Mouse (Mus musculus): Measurements from ENCODE around the gene Aacs. TPM values are rescaled to one million over a fixed set of nuclear protein-coding genes. Genes with fewer than 3 reads are reported as not detected.

The Aacs gene
- polyA plus RNA-seq, 1 experiment from 2014 or later: 104 TPM

DNA sequence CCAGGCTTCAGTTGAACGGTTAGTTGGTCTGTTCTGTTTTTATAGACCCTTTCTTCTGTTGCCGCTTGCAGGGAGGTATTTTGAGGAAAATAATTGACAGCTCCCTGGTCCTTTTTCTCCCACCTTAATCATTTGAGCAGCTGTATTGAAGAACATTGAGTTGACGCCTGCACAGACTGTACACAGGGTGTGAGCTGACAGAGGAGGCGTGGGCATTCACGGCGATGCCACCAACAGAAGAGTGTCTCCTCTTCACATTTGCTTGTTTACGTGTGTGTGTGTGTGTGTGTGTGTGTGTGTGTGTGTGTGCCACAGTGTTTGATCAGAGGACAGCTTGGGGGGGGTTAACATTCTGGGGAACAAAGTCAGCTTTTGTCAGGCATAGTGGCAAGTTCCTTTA, 29.3 kb upstream of the Aacs start:
- no peaks in the 10 kb centered on the region for H3K36me3 ChIP-seq
- H3K27me3 ChIP-seq: no peaks in the 10 kb centered on the region
- peaks cover 19% of the 10 kb centered on the region for H3K4me1 ChIP-seq (replicated peaks)
- H3K4me3 ChIP-seq: no peak overlapping the region
- no peak overlapping the region for H3K9ac ChIP-seq
- no peaks in the 10 kb centered on the region for H3K9me3 ChIP-seq
- no peak overlapping the region for H3K27ac ChIP-seq (replicated peaks)
- ATAC-seq (ENCODE audit: low FRiP score, low read depth): no peak
- 70% methylated on average over 7 of the region's 7 CpGs for WGBS
- H3K4me2 ChIP-seq: no peak overlapping the region

DNA sequence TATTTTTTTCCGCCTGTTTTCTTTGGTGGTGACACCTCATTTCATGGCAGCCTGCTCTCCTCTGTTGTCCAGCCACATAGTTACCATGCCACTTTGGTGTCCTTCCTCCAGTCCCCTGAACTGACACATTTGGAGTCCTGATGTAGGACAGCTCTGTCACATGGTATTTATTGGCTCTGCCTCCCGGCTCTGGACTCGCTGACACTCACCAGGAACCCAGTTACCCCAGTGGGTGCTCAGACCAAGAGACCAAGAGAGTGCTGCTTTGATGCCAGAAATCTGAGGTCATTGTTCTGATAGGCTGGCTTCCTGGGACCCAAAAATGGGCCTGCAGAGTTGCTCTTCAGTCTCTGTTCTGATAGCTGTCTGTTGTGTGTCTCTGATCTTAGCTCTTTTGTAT, 27.6 kb upstream of the Aacs start:
- H3K4me2 ChIP-seq: no peak overlapping the region
- no peak overlapping the region for H3K4me3 ChIP-seq
- H3K27me3 ChIP-seq: no peaks in the 10 kb centered on the region
- H3K9me3 ChIP-seq: no peaks in the 10 kb centered on the region
- no peak for ATAC-seq (ENCODE audit: low FRiP score, low read depth)
- H3K36me3 ChIP-seq: 0 out of 2 replicates have a peak, but pooled peaks cover 7% of the 10 kb centered on the region
- H3K9ac ChIP-seq: no peak overlapping the region
- 90% methylated on average over 3 of the region's 3 CpGs for WGBS
- H3K4me1 ChIP-seq (replicated peaks): peaks cover 8% of the 10 kb centered on the region
- H3K27ac ChIP-seq (replicated peaks): no peak overlapping the region

DNA sequence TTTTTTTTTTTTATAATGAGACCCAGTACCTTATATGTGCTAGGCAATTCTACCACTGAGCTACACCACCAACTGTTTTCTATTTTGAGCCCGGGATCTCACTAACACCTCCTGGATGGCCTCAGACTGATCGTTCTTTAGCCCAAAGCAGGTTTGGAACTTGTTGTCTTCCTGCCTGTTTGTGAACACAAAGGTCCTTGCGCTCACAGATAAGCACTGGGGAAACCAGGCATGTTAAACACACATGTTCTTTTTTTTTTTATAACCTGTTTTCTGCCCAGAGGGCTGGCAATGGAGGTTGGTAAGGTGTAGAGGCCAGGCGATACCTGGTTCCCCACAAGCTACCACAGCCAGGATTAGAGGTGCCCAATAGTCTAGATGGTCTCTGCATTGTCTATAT, 27.0 kb upstream of the Aacs start:
- 93% methylated on average over 4 of the region's 4 CpGs for WGBS
- no peak for ATAC-seq (ENCODE audit: low FRiP score, low read depth)

DNA sequence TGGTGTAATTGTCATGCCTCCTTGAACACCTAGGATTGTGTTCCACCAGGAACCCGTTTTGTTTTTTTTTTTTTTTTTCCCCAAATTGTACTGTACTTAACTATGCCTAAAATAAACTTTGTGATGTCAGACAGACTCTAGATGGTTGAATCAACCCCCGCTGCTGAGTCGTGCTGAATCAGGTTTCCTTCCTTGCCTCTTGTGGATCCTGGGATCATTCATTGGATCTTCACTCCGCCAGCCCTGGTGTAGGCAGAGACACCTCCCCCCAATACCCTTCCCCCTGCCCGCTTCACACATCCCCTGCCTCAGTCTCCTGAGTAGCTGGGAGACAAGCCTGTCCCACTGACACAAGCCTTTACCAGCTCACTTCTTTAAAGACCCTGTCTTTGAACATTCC, 26.3 kb upstream of the Aacs start:
- Histone ChIP-seq H3K27ac (replicated peaks) (no peak overlapping the region), H3K9me3 (no peaks in the 10 kb centered on the region), H3K9ac (no peak overlapping the region), H3K36me3 (peaks cover 13% of the 10 kb centered on the region; the same call in 1 of the 2 replicates), H3K4me2 (no peak overlapping the region), H3K4me3 (no peak overlapping the region), H3K27me3 (no peaks in the 10 kb centered on the region), H3K4me1 (replicated peaks) (no peaks in the 10 kb centered on the region)
- ATAC-seq (ENCODE audit: low FRiP score, low read depth): no peak
- WGBS: 80% methylated on average over 5 of the region's 5 CpGs

More for the DNA sequence above, 27.0 kb upstream of the Aacs start:
- no peak overlapping the region for H3K27ac ChIP-seq (replicated peaks)
- H3K4me3 ChIP-seq: no peak overlapping the region
- no peak overlapping the region for H3K4me2 ChIP-seq
- H3K4me1 ChIP-seq (replicated peaks): 0 out of 2 replicates have a peak, but pooled peaks cover 2% of the 10 kb centered on the region
- no peaks in the 10 kb centered on the region for H3K27me3 ChIP-seq
- 0 out of 2 replicates have a peak, but pooled peaks cover 10% of the 10 kb centered on the region for H3K36me3 ChIP-seq
- H3K9me3 ChIP-seq: no peaks in the 10 kb centered on the region
- H3K9ac ChIP-seq: no peak overlapping the region

DNA sequence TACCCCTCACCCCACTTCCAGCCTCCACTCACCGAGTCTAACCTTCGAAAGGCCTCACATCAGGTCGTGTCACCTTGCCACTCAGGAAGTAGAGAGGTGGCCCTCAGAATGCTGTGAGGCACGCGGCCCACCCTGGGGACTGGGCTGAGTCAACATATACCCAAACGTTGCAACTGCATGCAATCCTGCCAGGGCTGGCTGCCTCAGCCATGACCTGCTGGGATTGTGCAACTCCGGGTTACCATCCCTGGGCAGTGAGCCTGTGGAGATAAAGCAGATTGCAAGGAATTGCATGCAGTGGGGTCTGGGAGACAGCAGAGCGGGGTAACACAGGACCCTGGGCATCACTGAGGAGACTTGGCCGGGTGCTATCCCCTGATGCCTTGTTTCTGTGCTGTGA, 23.0 kb upstream of the Aacs start:
- 94% methylated on average over 9 of the region's 9 CpGs for WGBS
- Histone ChIP-seq H3K36me3 (peaks cover 32% of the 10 kb centered on the region), H3K4me2 (no peak overlapping the region), H3K4me3 (no peak overlapping the region), H3K9ac (no peak overlapping the region), H3K27ac (replicated peaks) (no peak overlapping the region), H3K9me3 (no peaks in the 10 kb centered on the region), H3K4me1 (replicated peaks) (no peaks in the 10 kb centered on the region), H3K27me3 (no peaks in the 10 kb centered on the region)
- ATAC-seq (ENCODE audit: low FRiP score, low read depth): no peak

DNA sequence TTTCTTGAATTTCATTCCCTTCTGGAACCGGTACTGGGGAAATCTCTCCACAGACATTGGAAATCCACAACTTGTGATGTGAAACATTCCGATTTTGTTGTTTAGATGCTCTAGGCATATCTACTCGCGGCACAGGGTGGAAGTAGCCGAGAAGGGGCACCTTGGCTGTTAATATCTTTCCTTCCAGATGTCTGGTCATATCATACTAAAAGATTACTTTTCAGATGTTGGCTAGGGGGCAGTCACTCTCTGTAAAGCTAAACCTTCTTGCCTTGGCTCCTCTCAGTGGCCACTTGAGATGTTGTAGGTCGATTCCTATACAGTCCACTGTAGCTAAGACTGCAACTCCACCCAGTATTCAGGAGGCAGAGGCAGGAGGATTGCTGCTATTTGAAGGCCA, 19.5 kb upstream of the Aacs start:
- no peaks in the 10 kb centered on the region for H3K27me3 ChIP-seq
- H3K36me3 ChIP-seq: peaks cover 32% of the 10 kb centered on the region
- no peak overlapping the region for H3K27ac ChIP-seq (replicated peaks)
- no peak for ATAC-seq (ENCODE audit: low FRiP score, low read depth)
- no peaks in the 10 kb centered on the region for H3K9me3 ChIP-seq
- H3K4me2 ChIP-seq: no peak overlapping the region
- no peaks in the 10 kb centered on the region for H3K4me1 ChIP-seq (replicated peaks)
- H3K4me3 ChIP-seq: no peak overlapping the region
- H3K9ac ChIP-seq: no peak overlapping the region
- WGBS: 95% methylated on average over 6 of the region's 6 CpGs

DNA sequence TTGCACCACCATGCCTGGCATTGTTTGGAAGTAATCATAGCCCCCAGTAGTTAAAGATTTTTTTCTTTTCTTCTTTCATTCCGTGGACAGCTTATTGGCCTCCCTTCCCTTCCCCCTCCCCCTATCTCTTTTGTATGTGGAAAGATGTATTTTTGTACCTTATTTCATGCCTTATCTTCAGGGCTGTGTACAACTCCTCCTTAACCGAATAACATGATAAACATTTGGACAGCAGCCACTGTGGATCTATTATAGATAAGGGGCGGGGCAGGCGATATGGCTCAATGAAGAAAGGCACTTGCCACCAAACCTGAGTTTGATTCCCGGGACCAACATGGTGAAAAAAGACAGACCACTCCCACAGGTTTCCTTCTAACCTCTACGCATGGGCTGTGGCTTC, 18.1 kb upstream of the Aacs start:
- H3K27me3 ChIP-seq: no peaks in the 10 kb centered on the region
- H3K4me1 ChIP-seq (replicated peaks): no peaks in the 10 kb centered on the region
- H3K4me2 ChIP-seq: no peak overlapping the region
- no peak overlapping the region for H3K4me3 ChIP-seq
- H3K9ac ChIP-seq: no peak overlapping the region
- no peak overlapping the region for H3K27ac ChIP-seq (replicated peaks)
- ATAC-seq (ENCODE audit: low FRiP score, low read depth): no peak
- WGBS: 98% methylated on average over 6 of the region's 6 CpGs
- H3K9me3 ChIP-seq: no peaks in the 10 kb centered on the region
- H3K36me3 ChIP-seq: peaks cover 31% of the 10 kb centered on the region

DNA sequence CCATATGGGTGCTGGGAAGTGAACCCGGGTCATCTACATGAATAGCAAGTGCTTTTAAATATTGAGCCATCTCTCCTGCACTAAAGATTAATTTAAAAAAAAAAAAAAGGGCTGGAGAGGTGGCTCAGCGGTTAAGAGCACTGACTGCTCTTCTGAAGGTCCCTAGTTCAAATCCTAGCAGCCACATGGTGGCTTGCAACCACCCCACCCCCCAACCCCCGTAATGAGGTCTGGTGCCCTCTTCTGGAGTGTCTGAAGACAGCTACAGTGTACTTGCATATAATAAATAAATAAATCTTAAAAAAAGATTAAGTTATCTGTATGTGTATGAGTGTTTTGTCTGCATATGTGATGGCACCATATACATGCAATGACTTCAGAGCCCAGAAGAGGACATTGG, 15.0 kb upstream of the Aacs start:
- Histone ChIP-seq H3K27ac (replicated peaks) (no peak overlapping the region), H3K9ac (no peak overlapping the region), H3K9me3 (no peaks in the 10 kb centered on the region), H3K36me3 (peaks cover 9% of the 10 kb centered on the region; the same call in 1 of the 2 replicates), H3K4me2 (no peak overlapping the region), H3K4me1 (replicated peaks) (peaks cover 6% of the 10 kb centered on the region; the same call in 1 of the 2 replicates), H3K4me3 (no peak overlapping the region), H3K27me3 (no peaks in the 10 kb centered on the region)
- no peak for ATAC-seq (ENCODE audit: low FRiP score, low read depth)
- 81% methylated on average over 3 of the region's 3 CpGs for WGBS

DNA sequence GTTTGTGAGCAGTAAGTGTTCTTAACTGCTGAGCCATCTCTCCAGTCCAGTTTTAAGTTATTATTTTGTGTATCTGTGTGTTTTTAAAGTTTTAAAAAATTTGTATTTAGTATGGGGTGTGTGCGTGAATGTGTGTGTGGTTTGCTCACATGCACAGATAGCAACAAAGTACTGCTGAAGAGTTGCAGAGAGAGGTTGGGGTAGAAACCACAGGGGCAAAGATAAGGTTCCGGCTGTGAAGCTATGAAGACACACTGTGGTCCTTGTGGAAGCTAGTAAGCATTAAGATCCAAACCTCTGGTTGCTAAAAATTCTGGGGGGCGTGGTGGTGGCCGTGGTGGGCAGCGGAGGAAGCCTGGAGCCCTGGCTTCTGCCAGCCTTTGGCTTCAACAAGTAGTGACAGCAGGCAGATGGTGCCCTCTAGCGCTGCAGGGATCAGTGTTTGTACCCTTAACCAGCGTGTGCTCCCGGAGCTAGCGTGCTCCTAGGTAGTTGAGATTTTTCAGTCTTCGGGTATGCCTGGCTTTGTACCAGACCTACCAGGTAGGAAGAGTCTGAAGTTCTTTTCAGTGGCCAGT, 13.7 kb upstream of the Aacs start:
- H3K27ac ChIP-seq (replicated peaks): no peak overlapping the region
- H3K27me3 ChIP-seq: no peaks in the 10 kb centered on the region
- WGBS: 60% methylated on average over 10 of the region's 10 CpGs
- no peak overlapping the region for H3K4me2 ChIP-seq
- no peaks in the 10 kb centered on the region for H3K36me3 ChIP-seq
- no peak overlapping the region for H3K9ac ChIP-seq
- ATAC-seq (ENCODE audit: low FRiP score, low read depth): no peak
- H3K4me3 ChIP-seq: no peak overlapping the region
- H3K9me3 ChIP-seq: no peaks in the 10 kb centered on the region
- H3K4me1 ChIP-seq (replicated peaks): peaks cover 6% of the 10 kb centered on the region; the same call in 1 of the 2 replicates

DNA sequence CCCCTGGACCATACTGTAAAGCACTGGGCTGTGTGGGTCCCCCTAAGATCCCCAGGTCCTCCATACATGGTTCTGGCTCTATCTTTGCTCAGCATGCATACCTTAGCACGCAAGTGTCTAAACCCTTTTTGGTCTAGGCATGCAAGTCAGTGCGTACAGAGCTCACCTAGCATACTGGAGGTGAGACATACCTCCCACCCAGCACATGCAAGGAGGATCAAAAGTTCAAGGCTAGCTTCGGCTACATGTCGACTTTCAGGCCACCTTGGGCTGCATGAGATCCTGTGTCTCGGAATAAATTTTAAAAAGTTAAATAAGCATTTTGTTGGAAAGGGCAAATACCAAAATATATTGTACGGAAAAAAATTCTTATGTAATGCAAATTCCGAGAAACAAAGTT, 10.4 kb upstream of the Aacs start:
- ATAC-seq (ENCODE audit: low FRiP score, low read depth): peak; percentile 21
- Histone ChIP-seq H3K4me1 (replicated peaks) (peaks cover 6% of the 10 kb centered on the region; the same call in 1 of the 2 replicates), H3K27ac (replicated peaks) (peak overlapping the region; percentile 59), H3K27me3 (no peaks in the 10 kb centered on the region), H3K4me3 (peak overlapping the region; percentile 37), H3K4me2 (peak overlapping the region; percentile 57), H3K9ac (no peak overlapping the region), H3K9me3 (no peaks in the 10 kb centered on the region), H3K36me3 (no peaks in the 10 kb centered on the region)
- 44% methylated on average over 7 of the region's 7 CpGs for WGBS

DNA sequence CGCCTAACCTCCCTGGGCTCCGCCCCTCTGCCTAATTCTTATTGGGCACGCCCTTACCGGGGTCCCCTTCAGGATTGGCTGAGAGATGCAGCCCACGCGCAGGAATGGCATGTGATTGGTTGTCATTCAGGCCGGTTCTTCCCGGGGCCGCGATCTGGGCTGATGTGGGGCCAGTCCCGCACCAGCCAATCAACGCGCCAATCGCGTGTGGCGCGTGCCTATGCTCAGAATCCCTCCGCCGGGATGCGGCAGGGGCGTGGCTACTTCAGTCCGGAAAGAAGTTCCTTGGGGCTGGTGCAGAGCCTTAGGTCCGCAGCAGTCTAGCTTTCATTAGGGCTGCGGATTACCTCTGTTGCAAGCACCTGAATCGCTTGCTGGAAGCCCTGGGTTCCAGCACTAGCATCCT, 9.9 kb upstream of the Aacs start:
- peak overlapping the region; percentile 57 for H3K4me2 ChIP-seq
- H3K9ac ChIP-seq: peak overlapping the region; percentile 35; the same call in 1 of the 2 replicates
- H3K27ac ChIP-seq (replicated peaks): peak overlapping the region; percentile 80
- H3K4me3 ChIP-seq: peak overlapping the region; percentile 37
- WGBS: under 1% methylated on average over 25 of the region's 25 CpGs
- no peaks in the 10 kb centered on the region for H3K36me3 ChIP-seq
- peak; percentile 99 for ATAC-seq (ENCODE audit: low FRiP score, low read depth)
- no peaks in the 10 kb centered on the region for H3K27me3 ChIP-seq
- no peaks in the 10 kb centered on the region for H3K9me3 ChIP-seq
- peaks cover 6% of the 10 kb centered on the region; the same call in 1 of the 2 replicates for H3K4me1 ChIP-seq (replicated peaks)

DNA sequence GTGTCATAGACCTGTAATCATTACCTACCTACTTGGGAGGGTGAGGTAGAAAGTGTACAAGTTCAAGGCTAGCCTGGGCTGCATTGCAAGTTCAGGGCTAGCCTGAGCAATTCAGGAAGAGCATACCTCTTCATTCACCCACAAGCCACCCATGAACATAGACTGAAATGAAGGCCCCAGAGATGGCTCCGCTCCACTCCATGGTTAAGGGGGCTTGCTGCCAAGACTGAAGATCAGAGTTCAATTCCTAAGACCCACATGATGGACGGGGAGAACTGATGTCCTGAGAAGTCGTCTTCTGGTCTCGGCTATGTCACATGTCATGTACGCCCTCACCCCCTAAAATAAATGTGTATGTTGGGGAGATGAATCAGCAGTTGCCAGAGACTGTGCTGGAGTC, 9.1 kb upstream of the Aacs start:
- Histone ChIP-seq H3K9me3 (no peaks in the 10 kb centered on the region), H3K27ac (replicated peaks) (peak overlapping the region; percentile 80), H3K4me2 (peak overlapping the region; percentile 57; the same call in 1 of the 2 replicates), H3K4me3 (no peak overlapping the region; the same call in 1 of the 2 replicates), H3K27me3 (no peaks in the 10 kb centered on the region), H3K9ac (no peak overlapping the region), H3K4me1 (replicated peaks) (peaks cover 6% of the 10 kb centered on the region; the same call in 1 of the 2 replicates), H3K36me3 (no peaks in the 10 kb centered on the region)
- no peak for ATAC-seq (ENCODE audit: low FRiP score, low read depth)
- 91% methylated on average over 5 of the region's 5 CpGs for WGBS

DNA sequence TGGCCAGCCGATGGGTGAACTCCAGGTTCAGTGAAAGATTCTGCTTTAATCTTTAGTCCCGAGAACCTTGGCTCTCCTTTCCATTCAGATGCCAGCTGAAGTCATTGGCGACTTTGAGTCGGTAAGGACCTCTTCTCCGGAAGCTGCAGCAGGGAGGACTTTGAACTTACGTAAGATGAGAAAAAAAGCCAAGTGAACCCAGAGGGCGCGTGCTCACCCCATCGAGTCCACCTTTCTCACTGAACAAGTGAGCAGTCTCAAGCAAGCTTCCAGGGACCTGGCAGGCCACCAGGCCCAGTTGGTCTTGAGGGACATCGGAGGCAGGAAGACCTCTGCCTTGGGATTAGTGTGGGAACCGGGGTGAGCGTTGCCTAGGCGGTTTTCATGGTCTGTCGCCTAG, 8.4 kb upstream of the Aacs start:
- H3K27me3 ChIP-seq: no peaks in the 10 kb centered on the region
- no peak overlapping the region for H3K4me2 ChIP-seq
- no peaks in the 10 kb centered on the region for H3K9me3 ChIP-seq
- WGBS: 89% methylated on average over 14 of the region's 14 CpGs
- peaks cover 6% of the 10 kb centered on the region; the same call in 1 of the 2 replicates for H3K4me1 ChIP-seq (replicated peaks)
- no peak overlapping the region for H3K27ac ChIP-seq (replicated peaks)
- H3K36me3 ChIP-seq: no peaks in the 10 kb centered on the region
- H3K4me3 ChIP-seq: no peak overlapping the region
- no peak for ATAC-seq (ENCODE audit: low FRiP score, low read depth)
- no peak overlapping the region for H3K9ac ChIP-seq

Measured in hindbrain, embryonic 15.5 days (tissue).